Mouse (Mus musculus): ENCODE data around the gene Adam17.

Adam17 gene

GRCm38 (mm10) chr12:21362686-21363085, 10.7 kb downstream of the Adam17 start:
- no peak for DNase-seq (ENCODE audit: extremely low read depth, insufficient read length, low spot score)

DNA sequence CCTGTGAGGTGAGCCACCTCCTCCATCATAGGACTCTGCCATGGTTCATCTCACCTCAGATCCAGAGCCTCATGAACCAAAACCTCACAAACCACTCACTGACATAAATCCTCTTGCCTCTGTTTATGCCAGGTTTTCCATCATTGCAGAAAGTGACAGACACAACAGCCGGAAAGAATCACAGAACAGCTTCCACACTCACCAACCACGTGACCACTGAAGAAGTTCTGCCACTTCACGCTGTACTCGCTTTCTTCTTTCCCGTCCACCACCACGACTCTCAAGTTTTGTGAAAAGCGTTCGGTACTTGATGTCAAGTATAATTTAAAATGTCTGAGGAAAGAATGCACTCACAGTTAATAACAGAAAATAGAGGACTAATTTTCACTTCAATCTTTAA, 19.8 kb downstream of the Adam17 start:
- DNase-seq (ENCODE audit: extremely low read depth, insufficient read length, low spot score), result no peak

DNA sequence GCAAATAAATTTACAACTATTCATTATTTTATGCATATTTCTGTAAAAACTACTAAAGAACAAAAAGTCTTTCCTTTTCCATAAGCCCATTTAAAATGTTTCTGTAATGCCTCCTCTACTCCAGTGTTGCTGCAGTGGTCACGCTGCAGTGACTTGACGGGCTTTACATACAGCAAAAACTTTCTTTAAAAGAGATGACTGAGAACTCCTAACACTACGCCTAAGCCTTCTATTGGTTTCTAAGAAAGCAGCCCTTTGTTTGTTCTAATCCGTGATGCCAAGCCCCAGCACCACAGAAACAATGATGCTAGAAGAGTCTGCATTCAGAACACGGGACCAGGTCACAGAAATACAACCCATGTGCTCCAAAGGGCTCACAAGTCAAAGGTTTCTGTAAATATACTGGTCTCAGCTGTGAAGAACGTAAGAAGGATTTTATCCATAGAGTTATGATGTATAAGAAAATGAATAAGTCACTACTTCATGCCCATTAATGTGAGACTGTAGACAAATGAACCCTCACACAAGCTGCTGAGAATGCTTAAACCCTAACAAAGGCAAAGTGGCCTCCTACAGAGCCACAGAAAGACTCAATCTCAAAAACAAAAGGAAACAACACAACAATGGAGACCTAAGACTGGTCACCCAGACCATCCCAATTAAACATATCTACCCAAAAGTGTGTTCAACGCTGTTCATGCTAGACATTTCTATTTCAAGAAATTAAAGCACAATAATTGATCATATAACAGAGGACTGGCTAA, 23.1 kb downstream of the Adam17 start:
- DNase-seq (ENCODE audit: extremely low read depth, insufficient read length, low spot score), result no peak

- no peak for DNase-seq (ENCODE audit: extremely low read depth, insufficient read length, low spot score)
These were observed 26.5 kb downstream of the Adam17 start for GRCm38 (mm10) chr12:21346972-21347371.

DNA sequence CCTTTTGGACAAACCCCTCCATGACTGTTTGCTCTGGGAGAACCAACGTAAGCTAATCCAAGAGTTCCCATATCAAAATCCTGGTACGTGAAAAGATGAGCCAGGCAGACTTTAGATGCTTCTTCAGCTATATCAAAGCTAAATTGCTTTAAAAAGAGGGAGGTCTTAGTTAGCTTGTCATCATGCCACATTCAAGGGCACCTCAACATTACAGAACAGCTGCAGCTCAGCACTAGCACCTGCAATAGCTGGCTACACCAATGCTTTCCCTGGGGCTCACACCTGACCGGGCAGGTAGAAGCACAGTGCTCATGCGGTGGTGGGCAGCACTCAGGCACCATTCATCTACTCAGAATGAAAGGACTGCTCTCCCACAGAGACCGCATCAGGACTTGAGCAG, 32.8 kb downstream of the Adam17 start:
- DNase-seq (ENCODE audit: extremely low read depth, insufficient read length, low spot score), result no peak

GRCm38 (mm10) chr12:21337171-21337570, 36.3 kb downstream of the Adam17 start:
- DNase-seq (ENCODE audit: extremely low read depth, insufficient read length, low spot score), result no peak

- DNase-seq (ENCODE audit: extremely low read depth, insufficient read length, low spot score), result no peak
These were observed 37.6 kb downstream of the Adam17 start for GRCm38 (mm10) chr12:21335869-21336268.

DNA sequence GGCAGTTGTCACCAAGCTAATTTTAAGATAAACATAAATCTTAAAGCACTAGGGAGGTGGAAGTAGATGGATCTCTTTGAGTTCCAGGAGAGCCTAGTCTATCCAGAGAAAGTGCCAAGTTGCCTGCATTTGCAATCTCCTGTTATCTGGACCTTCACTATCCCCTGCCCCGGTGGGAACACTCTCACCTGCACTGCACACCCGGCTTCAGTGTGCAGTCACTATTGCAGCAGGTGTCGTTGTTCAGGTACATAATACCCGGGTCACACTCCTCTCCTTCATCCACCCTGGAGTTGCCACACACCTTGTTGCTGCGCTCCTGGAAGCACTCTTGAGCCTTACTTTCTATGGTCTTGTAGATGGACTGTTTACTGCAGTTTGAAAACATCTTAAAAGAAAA, 39.7 kb downstream of the Adam17 start:
- no peak for DNase-seq (ENCODE audit: extremely low read depth, insufficient read length, low spot score)

GRCm38 (mm10) chr12:21333021-21333420, 40.4 kb downstream of the Adam17 start:
- no peak for DNase-seq (ENCODE audit: extremely low read depth, insufficient read length, low spot score)

- no peak for DNase-seq (ENCODE audit: extremely low read depth, insufficient read length, low spot score)
These were observed 41.7 kb downstream of the Adam17 start for GRCm38 (mm10) chr12:21331711-21332110.

- no peak for DNase-seq (ENCODE audit: extremely low read depth, insufficient read length, low spot score)
These were observed 42.4 kb downstream of the Adam17 start for GRCm38 (mm10) chr12:21330961-21331576.

GRCm38 (mm10) chr12:21329661-21330400, 43.6 kb downstream of the Adam17 start:
- DNase-seq (ENCODE audit: extremely low read depth, insufficient read length, low spot score), result no peak

DNA sequence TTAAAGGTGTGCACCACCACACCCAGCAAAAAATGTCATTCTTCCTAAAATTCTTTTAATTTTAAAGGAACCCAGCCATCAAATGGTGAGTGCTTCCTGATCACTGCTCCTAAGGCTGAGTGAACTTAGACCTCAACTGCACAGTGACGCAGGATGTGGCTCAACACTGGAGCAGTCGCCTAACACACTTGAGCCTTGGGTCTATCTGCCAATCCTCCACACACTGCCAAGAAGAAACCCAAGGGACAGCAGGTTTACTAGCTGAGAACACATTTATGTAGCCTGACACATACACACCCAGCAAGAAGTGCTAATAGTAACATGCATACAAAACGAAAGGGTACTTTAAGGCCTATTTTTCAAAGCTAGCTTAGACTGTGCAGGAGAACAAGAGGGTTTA, 47.1 kb downstream of the Adam17 start:
- no peak for DNase-seq (ENCODE audit: extremely low read depth, insufficient read length, low spot score)

DNA sequence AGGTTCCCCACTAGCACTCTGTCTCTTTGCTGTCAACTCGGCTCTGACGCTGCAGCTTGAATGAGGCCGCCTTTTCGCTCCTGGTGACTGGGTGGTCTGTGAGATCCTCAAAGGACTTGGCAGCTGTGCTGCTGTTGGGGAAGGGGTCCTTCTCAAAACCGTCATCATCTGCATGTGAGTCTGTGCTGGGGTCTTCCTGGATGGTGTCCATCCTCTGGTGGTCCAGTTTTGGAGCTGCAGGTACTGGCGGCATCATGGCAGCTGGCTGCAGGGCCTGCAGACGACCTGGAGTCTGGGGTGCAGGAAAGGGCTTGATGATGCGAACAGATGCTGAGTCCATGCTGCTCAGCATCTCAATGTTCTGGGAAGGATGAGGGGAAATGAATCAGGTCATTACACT, 48.2 kb downstream of the Adam17 start:
- no peak for DNase-seq (ENCODE audit: extremely low read depth, insufficient read length, low spot score)

GRCm38 (mm10) chr12:21324101-21324500, 49.3 kb downstream of the Adam17 start:
- DNase-seq (ENCODE audit: extremely low read depth, insufficient read length, low spot score), result no peak

GRCm38 (mm10) chr12:21322856-21323255, 50.6 kb downstream of the Adam17 start:
- no peak for DNase-seq (ENCODE audit: extremely low read depth, insufficient read length, low spot score)

DNA sequence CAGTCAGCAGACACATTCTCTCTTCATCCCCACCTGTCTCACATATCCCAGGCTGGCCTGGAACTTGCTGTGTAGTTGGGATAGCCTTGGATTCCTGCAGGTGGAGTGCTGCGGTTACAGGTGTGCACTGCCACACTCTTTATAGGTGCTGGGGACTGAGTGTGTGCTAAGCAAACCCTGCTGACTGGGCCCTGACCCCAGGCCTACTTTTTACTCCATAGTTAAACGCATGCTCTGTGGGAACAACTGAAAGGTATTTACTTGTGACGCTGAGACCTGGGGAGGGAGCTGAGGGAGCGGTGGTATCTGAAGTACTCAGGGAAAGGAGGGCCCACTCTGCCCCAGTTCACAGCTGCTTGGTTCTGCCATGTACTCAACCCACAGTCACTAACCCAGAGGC, 51.1 kb downstream of the Adam17 start:
- DNase-seq (ENCODE audit: extremely low read depth, insufficient read length, low spot score), result no peak

- no peak for DNase-seq (ENCODE audit: extremely low read depth, insufficient read length, low spot score)
These were observed 52.3 kb downstream of the Adam17 start for GRCm38 (mm10) chr12:21321170-21321569.

- DNase-seq (ENCODE audit: extremely low read depth, insufficient read length, low spot score), result no peak
These were observed 53.1 kb downstream of the Adam17 start for GRCm38 (mm10) chr12:21320317-21320716.

DNA sequence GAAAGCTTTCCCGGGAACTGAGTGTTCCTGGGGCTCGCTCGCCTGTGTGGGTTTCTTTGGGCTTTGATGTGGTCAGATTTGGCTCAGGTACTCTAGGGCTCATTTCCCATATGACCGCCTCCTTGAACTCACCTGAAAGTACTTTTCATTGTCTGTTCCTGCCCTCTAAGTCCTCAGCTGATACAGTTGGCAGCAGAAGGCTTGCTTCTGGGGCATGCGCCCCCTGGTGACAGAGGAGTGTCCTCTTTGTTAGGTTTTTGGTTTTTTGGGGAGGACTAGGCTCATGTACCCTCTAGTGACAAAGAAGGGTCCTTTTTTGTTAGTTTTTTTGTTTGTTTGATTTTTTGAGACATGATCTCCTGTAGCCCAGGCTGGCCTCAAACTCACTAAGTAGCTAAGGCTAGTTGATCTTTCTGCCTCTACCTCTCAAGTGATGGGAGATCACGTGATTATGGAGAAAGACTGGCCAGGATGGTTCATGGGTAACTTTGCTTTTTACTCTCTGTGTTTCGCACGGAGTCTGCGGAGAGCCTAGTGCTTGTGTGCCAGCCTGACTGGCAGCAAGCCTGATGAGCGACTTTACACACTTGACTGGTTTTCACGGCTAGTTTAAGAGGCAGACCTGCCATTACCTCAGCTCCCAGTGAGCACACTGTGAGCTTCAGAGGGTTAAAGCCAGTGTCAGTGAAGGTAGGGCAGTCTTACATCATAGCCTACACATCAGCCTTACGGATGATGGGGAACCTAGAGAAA, 55.1 kb downstream of the Adam17 start:
- DNase-seq (ENCODE audit: extremely low read depth, insufficient read length, low spot score), result no peak

DNA sequence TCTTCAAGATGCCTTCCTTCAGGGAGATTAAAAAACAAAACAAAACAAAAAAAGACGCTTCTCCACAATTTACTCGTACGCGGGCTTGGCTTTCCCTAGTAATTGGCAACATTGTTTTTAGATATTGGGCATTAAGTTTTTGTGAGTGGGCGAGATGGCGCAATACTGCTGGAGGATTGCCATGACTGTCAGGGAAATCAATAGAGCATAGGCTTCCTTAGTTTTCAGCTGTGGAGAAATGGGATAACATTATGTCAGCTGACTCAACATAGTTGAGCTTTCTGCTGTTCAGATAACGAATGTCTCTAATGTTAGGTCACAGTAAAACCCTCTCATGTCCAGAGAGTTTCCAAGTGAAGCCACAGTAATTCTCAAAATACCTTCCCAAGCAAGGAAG, 56.6 kb downstream of the Adam17 start:
- no peak for DNase-seq (ENCODE audit: extremely low read depth, insufficient read length, low spot score)
